Mouse (Mus musculus) neural tube, embryonic 13.5 days (tissue): Measurements from ENCODE around the gene Fsip1. TPM values are rescaled to one million over a fixed set of nuclear protein-coding genes. Genes with fewer than 3 reads are reported as not detected.
"Not testable (repeated sequence)": the region's sequence is repeated elsewhere in the genome, so short reads cannot be mapped to it uniquely, and the experiment has no call there.

ENCODE experiments used
- ATAC-seq: fragments of 200-750 bp; cut with Nextera tagmentation; 2 replicates; pipeline ENCODE4 v1.8.0; 2017; ENCODE audit warnings: low read depth, mild to moderate bottlenecking, moderate TSS enrichment, moderate library complexity
- H3K27ac ChIP-seq: fragments of 300-500 bp; sonication (generic); replicated peaks from 2 replicates; pipeline ENCODE4 v1.5.1; 2015; ENCODE audit warnings: moderate library complexity, mild to moderate bottlenecking, inconsistent platforms
- H3K27me3 ChIP-seq: fragments of 300-500 bp; sonication (generic); 2 replicates; pipeline ENCODE4 v1.6.1; 2015; ENCODE audit warnings: mild to moderate bottlenecking, inconsistent platforms
- H3K36me3 ChIP-seq: fragments of 300-500 bp; sonication (generic); 2 replicates; pipeline ENCODE4 v1.6.1; 2015; ENCODE audit warnings: mild to moderate bottlenecking, inconsistent platforms
- H3K4me1 ChIP-seq: fragments of 300-500 bp; sonication (generic); replicated peaks from 2 replicates; pipeline ENCODE4 v1.6.1; 2015; ENCODE audit warnings: inconsistent platforms
- H3K4me2 ChIP-seq: fragments of 300-500 bp; sonication (generic); 2 replicates; pipeline ENCODE4 v1.6.1; 2015; ENCODE audit warnings: inconsistent platforms, mild to moderate bottlenecking, moderate library complexity
- H3K4me3 ChIP-seq: fragments of 300-500 bp; sonication (generic); 2 replicates; pipeline ENCODE4 v1.5.1; 2015; ENCODE audit warnings: mild to moderate bottlenecking, inconsistent platforms
- H3K9ac ChIP-seq: fragments of 300-500 bp; sonication (generic); 2 replicates; pipeline ENCODE4 v1.6.1; 2015; ENCODE audit warnings: moderate library complexity, mild to moderate bottlenecking, inconsistent platforms
- H3K9me3 ChIP-seq: fragments of 300-500 bp; sonication (generic); 2 replicates; pipeline ENCODE4 v1.6.1; 2016; ENCODE audit warnings: inconsistent platforms
- WGBS: fragments of 180-500 bp; shearing (Covaris S2); methylation state at CpG from one replicate; pipeline ENCODE4 v1.1.7; 2015; 5-methylcytosine and 5-hydroxymethylcytosine counted together
- polyA plus RNA-seq: library from polyadenylated mRNA; unstranded; fragments of >200 nt; fragmentation: Nextera tagmentation; extraction: Ambion mirVana; gene quantifications from 2 replicates; pipeline ENCODE4 v1.2.1, GENCODE M21; 2015

The Fsip1 gene
- polyA plus RNA-seq, 1 experiment from 2014 or later: 2.0 TPM

GRCm38 (mm10) chr2:118165691-118166090, 91.1 kb downstream of the Fsip1 start:
- Histone ChIP-seq H3K27ac (no peak overlapping the region), H3K4me3 (no peak overlapping the region), H3K4me2 (no peak overlapping the region), H3K9me3 (0 out of 2 replicates have a peak, but pooled peaks cover 3% of the 10 kb centered on the region), H3K27me3 (no peaks in the 10 kb centered on the region), H3K9ac (no peak overlapping the region), H3K36me3 (no peaks in the 10 kb centered on the region), H3K4me1 (peaks cover 4% of the 10 kb centered on the region)
- WGBS: 87% methylated on average over 2 of the region's 2 CpGs
- no peak for ATAC-seq

DNA sequence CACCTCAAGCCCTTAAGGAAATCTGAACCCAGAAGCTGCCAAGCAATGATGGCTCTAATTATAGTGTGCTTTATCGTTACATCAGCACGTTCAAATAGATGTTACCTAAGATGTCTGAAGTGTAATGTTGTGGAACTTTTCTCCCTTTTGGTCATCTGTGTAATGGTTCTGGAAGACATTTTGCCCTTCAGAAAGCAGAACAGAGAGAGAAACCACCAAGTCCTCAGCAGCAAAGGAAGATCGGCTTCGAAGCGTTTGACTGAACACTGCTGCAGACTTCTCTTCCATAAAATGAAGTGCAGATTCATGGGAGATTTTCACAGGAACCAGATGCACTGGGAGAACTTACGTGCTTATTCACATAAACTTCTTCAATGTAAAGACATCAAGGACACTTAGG, 92.6 kb downstream of the Fsip1 start:
- Histone ChIP-seq H3K27ac (no peak overlapping the region), H3K4me2 (no peak overlapping the region), H3K36me3 (no peaks in the 10 kb centered on the region), H3K27me3 (no peaks in the 10 kb centered on the region), H3K4me1 (peaks cover 10% of the 10 kb centered on the region), H3K4me3 (no peak overlapping the region), H3K9me3 (no peaks in the 10 kb centered on the region), H3K9ac (no peak overlapping the region)
- ATAC-seq: no peak
- WGBS: 86% methylated on average over 6 of the region's 6 CpGs

DNA sequence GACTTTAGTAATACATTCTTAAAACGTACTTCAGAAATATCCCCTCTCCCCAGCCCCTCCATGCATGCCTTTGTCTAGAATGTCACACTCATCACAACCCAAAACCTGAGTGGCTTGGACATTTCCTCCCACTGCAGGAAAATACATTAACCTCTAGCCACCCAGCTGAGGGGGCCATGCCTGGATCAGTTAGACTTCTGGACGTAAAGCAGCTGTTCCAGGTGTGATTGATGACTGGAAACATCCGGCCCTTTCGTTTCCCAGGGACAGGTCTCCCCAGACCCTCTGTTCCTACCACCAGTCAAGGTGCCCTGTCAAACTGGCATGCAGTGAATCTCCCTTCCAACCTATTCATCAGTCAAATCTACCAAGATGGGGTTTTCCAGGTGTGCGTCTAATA, 94.3 kb downstream of the Fsip1 start:
- Histone ChIP-seq H3K4me3 (no peak overlapping the region), H3K27me3 (no peaks in the 10 kb centered on the region), H3K36me3 (no peaks in the 10 kb centered on the region), H3K9ac (no peak overlapping the region), H3K4me1 (peaks cover 10% of the 10 kb centered on the region), H3K4me2 (no peak overlapping the region), H3K27ac (no peak overlapping the region), H3K9me3 (no peaks in the 10 kb centered on the region)
- 55% methylated on average over 5 of the region's 5 CpGs for WGBS
- ATAC-seq: no peak

DNA sequence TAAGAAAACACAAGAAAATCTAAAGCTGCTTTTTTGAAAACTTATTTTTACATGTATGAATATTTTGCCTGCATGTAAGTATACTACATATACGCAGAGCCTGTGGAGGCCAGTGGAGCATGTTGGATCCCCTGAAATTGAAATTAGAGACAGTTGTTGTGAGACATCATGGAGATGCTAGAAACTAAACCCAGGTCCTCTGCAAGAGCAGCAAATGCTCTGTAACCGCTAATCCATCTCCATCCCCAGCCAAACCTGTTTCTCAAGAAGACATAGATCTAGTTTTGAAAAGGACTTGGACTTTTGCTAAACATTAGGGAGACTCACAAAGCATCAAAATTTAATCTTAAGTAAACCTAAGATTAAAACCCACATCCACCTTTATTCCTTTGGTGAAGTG, 95.8 kb downstream of the Fsip1 start:
- H3K27ac ChIP-seq: no peak overlapping the region
- H3K9me3 ChIP-seq: no peaks in the 10 kb centered on the region
- no peak overlapping the region for H3K9ac ChIP-seq
- no peaks in the 10 kb centered on the region for H3K36me3 ChIP-seq
- 73% methylated on average over 2 of the region's 2 CpGs for WGBS
- H3K27me3 ChIP-seq: no peaks in the 10 kb centered on the region
- H3K4me3 ChIP-seq: no peak overlapping the region
- H3K4me2 ChIP-seq: no peak overlapping the region
- H3K4me1 ChIP-seq: peaks cover 10% of the 10 kb centered on the region
- ATAC-seq: no peak

DNA sequence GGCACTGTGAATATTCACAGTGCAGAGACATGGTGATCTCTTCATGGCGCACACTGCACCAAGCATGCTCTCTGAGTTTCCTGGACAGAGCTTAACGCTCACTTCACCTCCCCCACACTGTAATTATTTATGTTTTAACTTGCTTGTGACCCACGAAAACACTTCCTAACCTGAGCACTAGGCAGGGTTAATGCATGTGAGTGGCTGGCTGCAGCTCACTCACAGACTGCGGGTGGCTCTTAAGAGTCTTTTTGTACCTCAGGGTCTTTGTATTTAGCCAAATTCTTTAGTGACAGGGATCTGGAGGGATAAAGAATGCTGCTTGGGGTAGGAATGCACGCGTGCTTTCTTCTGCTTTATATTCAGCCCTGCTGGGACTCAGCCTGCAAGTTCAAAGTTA, 96.2 kb downstream of the Fsip1 start:
- Histone ChIP-seq H3K9ac (no peak overlapping the region), H3K36me3 (no peaks in the 10 kb centered on the region), H3K4me2 (no peak overlapping the region), H3K9me3 (no peaks in the 10 kb centered on the region), H3K27ac (no peak overlapping the region), H3K27me3 (no peaks in the 10 kb centered on the region), H3K4me3 (no peak overlapping the region), H3K4me1 (peaks cover 10% of the 10 kb centered on the region)
- ATAC-seq: no peak; the same call in 1 of the 2 replicates
- 17% methylated on average over 6 of the region's 6 CpGs for WGBS

DNA sequence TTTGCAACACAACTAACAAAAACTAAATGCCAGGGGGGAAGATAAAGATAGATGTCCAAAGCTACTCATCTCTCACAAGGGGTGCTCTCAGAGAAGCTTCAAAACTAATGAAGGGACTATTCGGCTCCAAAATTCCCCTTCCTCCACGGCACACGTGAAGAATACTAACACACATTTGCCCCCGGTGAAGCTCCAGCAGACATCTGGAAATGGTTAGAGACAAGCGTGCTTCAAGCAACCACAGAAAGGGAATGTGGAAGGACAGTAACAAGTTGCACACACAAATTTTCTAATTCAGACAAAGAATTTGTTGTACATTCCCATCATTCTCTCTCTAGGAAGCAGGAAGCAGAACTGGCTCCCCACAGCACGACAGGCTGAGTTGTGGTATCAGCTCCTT, 97.6 kb downstream of the Fsip1 start:
- Histone ChIP-seq H3K9me3 (no peaks in the 10 kb centered on the region), H3K4me3 (no peak overlapping the region), H3K27ac (no peak overlapping the region), H3K4me2 (no peak overlapping the region), H3K9ac (no peak overlapping the region), H3K36me3 (no peaks in the 10 kb centered on the region), H3K27me3 (no peaks in the 10 kb centered on the region), H3K4me1 (peaks cover 10% of the 10 kb centered on the region)
- WGBS: 72% methylated on average over 6 of the region's 6 CpGs
- no peak for ATAC-seq

DNA sequence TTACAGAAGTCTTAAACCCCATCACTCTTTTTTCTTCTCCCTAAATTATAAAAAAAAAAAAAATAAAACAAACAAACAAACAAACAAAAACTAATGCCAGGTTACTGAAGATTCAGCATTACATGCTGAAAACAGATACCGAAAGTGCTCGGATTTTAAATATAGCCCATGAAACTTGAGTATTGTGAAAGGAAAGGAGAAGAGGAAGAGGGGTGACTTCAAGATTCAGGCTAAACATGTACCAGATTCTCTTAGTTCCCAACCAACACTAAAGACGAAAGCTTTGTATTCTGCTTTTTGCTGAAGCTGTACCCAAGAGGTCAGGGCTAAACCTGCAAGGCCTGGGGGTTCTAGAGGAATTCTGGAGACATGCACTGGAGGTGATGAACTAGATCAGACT, 98.7 kb downstream of the Fsip1 start:
- Histone ChIP-seq H3K9me3 (no peaks in the 10 kb centered on the region), H3K36me3 (no peaks in the 10 kb centered on the region), H3K4me3 (no peak overlapping the region), H3K9ac (no peak overlapping the region), H3K27ac (no peak overlapping the region), H3K27me3 (no peaks in the 10 kb centered on the region), H3K4me2 (no peak overlapping the region), H3K4me1 (peaks cover 10% of the 10 kb centered on the region)
- no peak for ATAC-seq
- WGBS: 94% methylated on average over 3 of the region's 3 CpGs

DNA sequence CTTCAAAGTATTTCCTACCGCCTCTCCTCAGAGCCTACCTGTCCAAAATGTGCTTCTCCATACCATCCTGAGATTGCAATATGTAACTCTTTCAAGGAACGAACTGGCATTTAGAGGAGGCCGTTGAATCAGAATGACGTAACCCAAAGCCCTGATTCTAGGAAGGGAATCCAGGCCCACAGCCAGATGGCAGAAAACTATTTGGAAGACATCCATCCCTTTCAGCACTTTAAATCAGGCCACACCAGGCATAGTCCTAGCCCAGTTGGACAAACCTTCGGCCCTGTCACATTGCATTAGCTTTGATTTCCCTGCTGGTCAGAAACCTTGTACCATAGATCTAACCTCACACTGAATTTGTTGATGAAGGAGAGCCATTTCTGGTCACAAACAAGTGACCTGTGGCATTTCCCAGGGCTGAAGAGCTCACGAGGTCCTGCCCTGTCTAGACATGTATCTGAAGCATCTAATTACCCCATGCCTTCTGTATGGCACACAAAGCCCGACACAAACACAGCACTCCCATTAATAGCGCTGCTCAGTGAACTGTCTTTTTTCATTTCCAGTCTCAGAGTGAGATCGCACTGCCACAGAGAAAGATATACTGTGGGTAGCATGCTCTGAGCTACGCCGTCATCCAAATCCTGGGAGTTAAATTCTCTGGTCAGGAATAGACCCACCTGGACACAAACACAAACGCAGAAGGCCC, 106.8 kb downstream of the Fsip1 start:
- Histone ChIP-seq H3K36me3 (no peaks in the 10 kb centered on the region), H3K4me1 (peaks cover 8% of the 10 kb centered on the region; the same call in 1 of the 2 replicates), H3K4me3 (no peak overlapping the region), H3K27me3 (no peaks in the 10 kb centered on the region), H3K4me2 (no peak overlapping the region), H3K9me3 (no peaks in the 10 kb centered on the region), H3K9ac (no peak overlapping the region), H3K27ac (no peak overlapping the region)
- ATAC-seq: no peak; the same call in 1 of the 2 replicates
- 72% methylated on average over 12 of the region's 12 CpGs for WGBS

DNA sequence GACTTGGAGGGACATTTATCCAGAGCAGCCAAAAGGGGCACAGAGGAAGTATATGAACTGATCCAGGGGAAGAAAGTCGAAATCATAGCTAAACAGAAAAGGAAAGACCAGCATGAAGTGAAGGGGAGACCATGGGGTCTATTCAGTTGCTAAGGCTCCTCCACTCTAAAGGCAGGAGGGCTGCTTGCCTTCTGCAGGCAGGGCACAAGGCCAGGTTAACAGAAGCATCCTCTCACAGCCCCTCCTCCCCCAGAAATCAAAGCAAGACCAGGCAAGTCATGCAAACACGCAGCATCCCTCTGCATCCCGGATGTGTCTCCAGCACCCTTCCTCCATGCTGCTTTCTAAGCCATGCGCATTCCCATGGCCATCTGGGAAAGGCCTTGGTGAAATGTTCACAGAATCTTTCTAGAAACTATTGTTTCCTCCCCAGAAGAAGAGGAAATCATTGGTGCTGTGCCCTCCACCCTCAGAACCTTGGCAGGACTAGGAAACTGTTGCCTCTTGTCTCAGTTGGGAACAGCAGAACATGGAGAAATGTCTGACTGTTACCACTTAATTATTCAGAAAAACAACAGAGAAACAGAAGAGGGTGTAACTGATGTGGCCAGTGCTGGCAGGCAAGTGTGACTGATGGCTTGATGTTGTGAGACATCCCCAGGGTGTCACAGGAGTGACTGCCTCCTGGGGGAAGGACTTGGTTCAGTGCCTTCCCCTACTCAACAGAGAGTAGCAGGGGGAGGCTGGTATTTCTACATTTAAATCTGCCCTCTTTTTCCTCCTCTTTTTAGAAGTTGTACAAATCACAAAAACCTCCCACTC, 108.2 kb downstream of the Fsip1 start:
- Histone ChIP-seq H3K9me3 (no peaks in the 10 kb centered on the region), H3K4me3 (no peak overlapping the region), H3K27me3 (no peaks in the 10 kb centered on the region), H3K4me2 (no peak overlapping the region), H3K27ac (no peak overlapping the region), H3K36me3 (no peaks in the 10 kb centered on the region), H3K9ac (no peak overlapping the region), H3K4me1 (peaks cover 8% of the 10 kb centered on the region; the same call in 1 of the 2 replicates)
- 61% methylated on average over 4 of the region's 4 CpGs for WGBS
- no peak for ATAC-seq

GRCm38 (mm10) chr2:118147749-118148148, 109.0 kb downstream of the Fsip1 start:
- not testable (repeated sequence) for H3K4me1 ChIP-seq, H3K9ac ChIP-seq, H3K4me3 ChIP-seq, H3K27me3 ChIP-seq, H3K27ac ChIP-seq, H3K4me2 ChIP-seq, H3K36me3 ChIP-seq, H3K9me3 ChIP-seq, ATAC-seq
- 50% methylated on average over 3 of the region's 3 CpGs for WGBS

- Histone ChIP-seq H3K9ac (no peak overlapping the region), H3K36me3 (no peaks in the 10 kb centered on the region), H3K27ac (no peak overlapping the region), H3K9me3 (no peaks in the 10 kb centered on the region), H3K4me3 (no peak overlapping the region), H3K4me2 (no peak overlapping the region), H3K27me3 (no peaks in the 10 kb centered on the region), H3K4me1 (no peaks in the 10 kb centered on the region)
- ATAC-seq: no peak
- WGBS: 86% methylated on average over 10 of the region's 10 CpGs
Measured at GRCm38 (mm10) chr2:118141651-118142050, 115.1 kb downstream of the Fsip1 start.

- Histone ChIP-seq H3K4me2 (no peak overlapping the region), H3K9me3 (no peaks in the 10 kb centered on the region), H3K9ac (no peak overlapping the region), H3K4me3 (no peak overlapping the region), H3K36me3 (no peaks in the 10 kb centered on the region), H3K4me1 (no peaks in the 10 kb centered on the region), H3K27me3 (no peaks in the 10 kb centered on the region), H3K27ac (no peak overlapping the region)
- ATAC-seq: no peak
- 84% methylated on average over 6 of the region's 6 CpGs for WGBS
Measured at GRCm38 (mm10) chr2:118139261-118139660, 117.5 kb downstream of the Fsip1 start.
